Mouse (Mus musculus) gastrocnemius, postnatal 4 days (tissue): ENCODE results near the gene Wfdc15b. TPM values are rescaled to one million over a fixed set of nuclear protein-coding genes. Genes with fewer than 3 reads are reported as not detected.

Experiments
- DNase-seq, 2 experiments: peaks; one replicate each; pipeline ENCODE4 v3.0.0; 2021 to 2022; ENCODE audit warnings: low spot score in 2 of 2, mixed read lengths in 2 of 2
- total RNA-seq, 2 experiments: library from RNA; stranded (reverse); gene quantifications; 2 replicates each; pipeline ENCODE4 v1.2.3; 2021

Gene Wfdc15b
- total RNA-seq, 2 experiments from 2014 or later, result not detected

GRCm38 (mm10) chr2:164180124-164180523, 41.3 kb downstream of the Wfdc15b start:
- DNase-seq, result no peak

GRCm38 (mm10) chr2:164177831-164178230, 43.6 kb downstream of the Wfdc15b start:
- DNase-seq, result no peak

DNA sequence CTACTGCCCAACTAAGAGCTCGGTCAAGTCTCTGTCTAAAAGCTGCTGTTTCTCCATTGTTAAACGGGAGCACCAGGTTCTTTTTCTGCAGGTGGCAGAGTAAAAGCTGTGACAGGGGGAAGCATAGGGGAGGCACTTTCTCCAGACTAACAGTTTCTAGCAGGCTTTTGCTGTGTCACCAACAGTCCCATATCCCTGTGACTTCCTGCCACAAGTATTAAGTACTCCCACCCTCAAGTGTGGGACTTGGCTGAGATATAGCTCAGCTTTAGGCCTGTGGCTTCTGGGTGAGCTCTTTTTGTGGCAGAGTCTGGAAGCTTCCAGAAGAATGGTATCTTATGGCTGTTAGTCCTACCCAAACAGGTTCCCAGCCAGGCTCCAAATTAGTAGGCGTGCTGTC, 45.6 kb downstream of the Wfdc15b start:
- DNase-seq, result no peak

- DNase-seq, result no peak
Measured at GRCm38 (mm10) chr2:164174649-164175395, 46.6 kb downstream of the Wfdc15b start.

DNA sequence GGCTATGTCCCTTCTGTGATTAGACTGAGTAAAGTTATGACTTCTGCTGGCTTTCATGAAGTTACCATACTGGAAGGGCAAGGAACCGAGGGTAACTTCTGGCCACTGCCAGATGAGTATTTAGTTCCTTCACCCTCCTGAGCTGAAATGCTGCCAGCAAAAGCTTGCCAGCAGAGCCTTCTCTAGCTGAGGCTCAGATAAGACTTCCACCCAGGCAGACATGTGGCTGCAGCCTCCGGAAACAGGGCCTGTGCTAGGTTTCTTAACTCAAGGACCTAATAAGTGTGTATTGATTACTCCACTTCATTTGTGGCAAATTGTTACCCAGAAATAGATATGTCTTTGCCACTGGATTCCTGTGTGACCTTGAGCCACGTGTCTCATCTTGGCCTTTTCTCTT, 48.1 kb downstream of the Wfdc15b start:
- DNase-seq, result no peak

GRCm38 (mm10) chr2:164170902-164171301, 50.6 kb downstream of the Wfdc15b start, which contains the start of gene Kcns1:
Gene Kcns1 (minus strand): TSS chr2:164171113.
- DNase-seq, result no peak

- no peak for DNase-seq
Measured at GRCm38 (mm10) chr2:164170326-164170725, 51.1 kb downstream of the Wfdc15b start.

- DNase-seq, result no peak
Measured at GRCm38 (mm10) chr2:164168571-164168946, 52.9 kb downstream of the Wfdc15b start.

DNA sequence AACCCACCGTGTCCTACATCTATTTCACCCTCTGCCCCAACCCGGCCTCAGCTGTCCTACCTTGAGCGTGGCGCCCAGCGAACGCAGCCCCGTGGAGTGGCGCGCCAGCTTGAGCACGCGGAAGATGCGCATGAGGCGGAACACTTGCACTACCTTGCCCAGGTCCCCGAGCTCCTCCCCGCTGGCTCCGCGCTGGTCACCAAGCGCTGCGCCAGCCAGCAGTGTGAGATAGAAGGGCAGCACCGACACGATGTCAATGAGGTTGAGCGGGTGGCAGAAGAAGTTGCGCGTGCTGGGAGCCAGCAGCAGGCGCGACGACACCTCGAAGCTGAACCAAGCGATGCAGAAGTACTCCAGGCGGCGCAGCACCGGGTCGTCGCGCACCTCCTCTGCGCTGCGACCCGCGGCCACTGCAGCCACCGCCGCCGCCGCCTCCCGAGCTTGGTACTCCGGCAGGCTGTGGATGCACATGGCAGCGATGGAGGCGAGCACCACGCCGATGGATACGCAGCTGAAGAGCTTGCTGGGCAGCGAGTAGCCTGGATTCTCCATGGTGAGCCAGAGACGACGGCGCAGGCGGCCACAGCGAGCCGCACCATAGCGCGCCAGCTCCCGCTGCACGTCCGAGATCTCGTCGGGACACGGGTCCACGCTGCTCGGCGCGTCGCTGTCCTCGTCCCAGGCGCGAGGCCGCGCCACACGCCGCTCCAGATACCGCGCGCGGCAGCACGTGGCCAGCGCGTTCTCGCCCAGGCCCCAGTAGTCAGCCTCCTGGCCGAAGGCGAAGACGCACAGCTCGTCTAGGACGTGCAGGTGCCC, 53.5 kb downstream of the Wfdc15b start:
- no peak for DNase-seq

- DNase-seq, result no peak
Measured at GRCm38 (mm10) chr2:164164941-164165340, 56.5 kb downstream of the Wfdc15b start.

Other genes with a start within 250 kb of the Wfdc15b start
- gene Ywhab, start 226.7 kb downstream of the Wfdc15b start, total RNA-seq, result 100 to 1,000 TPM; 129 to 132 TPM
- gene Pabpc1l, start 196.2 kb downstream of the Wfdc15b start, total RNA-seq, result 1 to 10 TPM; 3.8 to 4.8 TPM
- gene Stk4, start 151.3 kb downstream of the Wfdc15b start, total RNA-seq, result 10 to 100 TPM; 19.1 to 21.3 TPM
- 10 to 100 TPM; 25.2 to 25.4 TPM for gene Tomm34, start 150.5 kb downstream of the Wfdc15b start, total RNA-seq
- gene Kcns1, start 50.5 kb downstream of the Wfdc15b start, total RNA-seq, result under 1 TPM; 0.21 to 0.52 TPM
- not detected for gene Wfdc5, start 38.9 kb downstream of the Wfdc15b start, total RNA-seq
- gene Wfdc12, start 31.1 kb downstream of the Wfdc15b start, total RNA-seq, result not detected
- gene Wfdc15a, start 21.5 kb downstream of the Wfdc15b start, total RNA-seq, result not detected
- not detected for gene Svs2, start 16.8 kb upstream of the Wfdc15b start, total RNA-seq
- not detected for gene Svs3b, start 35.0 kb upstream of the Wfdc15b start, total RNA-seq
- not detected for gene Svs4, start 56.8 kb upstream of the Wfdc15b start, total RNA-seq
- gene Svs3a, start 67.6 kb upstream of the Wfdc15b start, total RNA-seq, result not detected
- gene Svs6, start 95.1 kb upstream of the Wfdc15b start, total RNA-seq, result not detected
- gene Svs5, start 111.1 kb upstream of the Wfdc15b start, total RNA-seq, result not detected
- gene Slpi, start 167.4 kb upstream of the Wfdc15b start, total RNA-seq, result under 1 TPM; 0.57 to 0.76 TPM
- gene Rbpjl, start 181.5 kb upstream of the Wfdc15b start, total RNA-seq, result under 1 TPM; 0.13 to 0.15 TPM
- gene Matn4, start 183.5 kb upstream of the Wfdc15b start, total RNA-seq, result 1 to 10 TPM; 5.5 to 6.0 TPM
- 10 to 100 TPM; 58.1 to 60.1 TPM for gene Sdc4, start 222.2 kb upstream of the Wfdc15b start, total RNA-seq
- gene Sys1, start 235.3 kb upstream of the Wfdc15b start, total RNA-seq, result 10 to 100 TPM; 20.8 to 22.2 TPM
- 1 to 10 TPM in 1 of 2 experiments, under 1 TPM in 1; 0.96 to 1.9 TPM for gene Gm20458, start 239.3 kb upstream of the Wfdc15b start, total RNA-seq